Mouse (Mus musculus): Measurements from ENCODE around the gene Cox7a2. TPM values are rescaled to one million over a fixed set of nuclear protein-coding genes. Genes with fewer than 3 reads are reported as not detected.

Cox7a2 gene
- total RNA-seq, 1 experiment from 2014 or later: 164 TPM

DNA sequence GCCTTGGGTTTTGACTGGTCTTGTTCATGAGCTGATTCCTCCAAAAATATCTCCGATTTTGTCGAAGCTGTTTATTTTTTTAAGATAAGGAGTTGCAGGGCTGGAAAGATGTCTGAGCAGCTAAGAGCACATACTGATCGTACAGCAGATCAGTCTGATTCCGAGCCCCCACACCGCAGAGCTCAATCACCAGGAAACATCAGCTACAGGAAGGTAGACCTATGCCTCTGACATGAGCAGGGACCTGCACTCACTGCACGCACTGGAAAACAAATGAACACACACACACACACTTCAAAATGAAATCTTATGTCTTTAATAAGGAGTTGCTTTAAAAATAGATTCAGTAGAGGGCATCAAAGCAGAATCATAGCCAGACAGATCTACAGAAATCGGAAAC lies 9.0 kb downstream of the Cox7a2 start:
- ATAC-seq (replicated peaks; ENCODE audit: insufficient number of reproducible peaks, low FRiP score, low TSS enrichment, poor library complexity, severe bottlenecking): no peak

DNA sequence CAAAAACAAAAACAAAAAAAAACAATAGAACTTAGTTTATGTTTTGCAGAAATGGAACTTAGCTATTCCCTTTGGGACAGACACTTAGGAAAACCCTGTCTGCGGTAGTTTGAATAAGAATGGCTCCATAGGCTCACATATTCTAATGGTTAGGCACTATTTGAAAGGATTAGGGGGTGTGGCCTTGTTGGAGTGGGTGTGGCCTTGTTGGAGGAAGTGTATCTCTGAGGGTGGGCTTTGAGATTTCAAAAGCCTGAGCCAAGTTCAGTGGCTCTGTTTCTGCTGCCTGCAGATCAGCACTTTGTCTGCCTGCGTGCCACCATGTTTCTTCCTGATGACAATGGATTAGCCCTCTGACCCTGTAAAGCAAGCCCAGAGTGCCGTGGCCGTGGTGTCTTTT lies 14.6 kb downstream of the Cox7a2 start:
- ATAC-seq (replicated peaks; ENCODE audit: insufficient number of reproducible peaks, low FRiP score, low TSS enrichment, poor library complexity, severe bottlenecking): no peak

DNA sequence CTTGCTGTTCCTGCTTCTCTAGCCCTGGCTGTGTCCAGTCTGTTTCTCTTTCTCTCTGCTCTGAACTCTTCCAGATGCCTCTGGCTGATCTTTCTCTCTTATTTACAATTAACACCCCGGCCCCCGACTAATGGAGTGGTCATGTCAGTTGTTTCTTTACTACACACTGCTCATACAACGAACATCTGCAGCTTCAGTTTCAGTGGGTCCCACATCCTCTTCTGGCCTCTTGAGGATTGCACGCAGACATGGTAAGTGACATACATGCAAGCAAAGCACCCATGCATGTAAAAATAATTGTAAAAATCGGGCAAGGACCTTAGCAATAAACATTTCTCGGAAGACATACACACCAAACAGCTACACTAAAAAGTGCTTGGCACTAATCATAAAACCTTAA lies 24.1 kb downstream of the Cox7a2 start:
- ATAC-seq (replicated peaks; ENCODE audit: insufficient number of reproducible peaks, low FRiP score, low TSS enrichment, poor library complexity, severe bottlenecking): no peak

DNA sequence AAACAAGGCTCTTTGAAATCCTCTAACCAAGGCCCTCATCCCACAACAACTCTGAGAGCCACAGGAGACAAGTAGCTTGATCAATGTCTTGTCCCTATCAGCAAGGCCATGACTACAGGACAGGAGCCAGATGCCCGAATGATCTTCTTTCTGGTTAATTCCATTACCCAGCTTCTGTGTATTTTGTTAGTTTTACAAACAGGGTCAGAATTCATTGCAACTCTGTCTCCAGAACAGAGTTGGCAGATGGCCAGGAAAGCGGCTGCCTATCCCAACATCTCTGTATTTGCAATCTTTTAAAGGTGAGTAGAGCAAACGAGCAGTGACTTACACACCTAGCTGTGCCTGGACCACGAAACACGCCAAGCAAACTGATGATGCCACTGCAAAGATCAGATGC lies 29.4 kb downstream of the Cox7a2 start:
- ATAC-seq (replicated peaks; ENCODE audit: insufficient number of reproducible peaks, low FRiP score, low TSS enrichment, poor library complexity, severe bottlenecking): no peak

DNA sequence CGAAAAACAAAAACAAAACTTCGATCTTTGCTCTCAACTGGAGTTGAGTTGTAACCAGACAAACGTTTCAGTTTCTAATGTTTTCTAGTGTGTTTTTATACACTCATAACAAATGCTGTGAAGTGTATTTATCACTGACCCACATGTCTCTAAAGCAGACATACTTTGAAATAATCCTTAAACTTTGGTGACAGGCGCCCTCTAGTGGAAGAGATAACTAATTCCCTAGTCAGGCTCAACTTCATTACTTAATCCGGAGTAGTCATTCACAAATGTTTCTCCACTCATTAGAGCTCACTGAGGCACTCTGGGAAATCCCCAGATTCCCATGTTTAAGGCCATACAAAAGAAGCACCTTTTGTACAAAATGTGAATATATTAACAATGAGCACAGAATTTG lies 36.6 kb downstream of the Cox7a2 start:
- ATAC-seq (replicated peaks; ENCODE audit: insufficient number of reproducible peaks, low FRiP score, low TSS enrichment, poor library complexity, severe bottlenecking): no peak

DNA sequence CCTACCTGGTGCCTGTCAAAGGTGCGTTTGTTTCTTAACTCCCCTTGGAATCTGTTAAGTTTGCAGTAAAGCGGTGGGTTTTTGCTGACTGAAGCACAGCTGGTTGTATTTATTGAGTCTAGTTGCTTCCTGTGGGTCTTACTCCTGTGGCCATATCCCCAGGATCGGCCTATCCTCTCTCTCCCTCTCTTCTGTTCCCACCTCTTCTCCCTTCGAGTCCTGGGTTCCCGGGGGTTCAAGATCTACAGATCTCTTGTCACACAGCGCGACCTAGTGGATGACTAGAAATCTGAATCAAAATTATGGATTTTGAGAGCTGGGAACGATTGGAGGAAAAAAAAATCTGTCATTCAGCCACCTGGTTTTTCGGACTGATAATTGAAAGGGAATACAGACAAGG lies 38.6 kb downstream of the Cox7a2 start:
- no peak for ATAC-seq (replicated peaks; ENCODE audit: insufficient number of reproducible peaks, low FRiP score, low TSS enrichment, poor library complexity, severe bottlenecking)

DNA sequence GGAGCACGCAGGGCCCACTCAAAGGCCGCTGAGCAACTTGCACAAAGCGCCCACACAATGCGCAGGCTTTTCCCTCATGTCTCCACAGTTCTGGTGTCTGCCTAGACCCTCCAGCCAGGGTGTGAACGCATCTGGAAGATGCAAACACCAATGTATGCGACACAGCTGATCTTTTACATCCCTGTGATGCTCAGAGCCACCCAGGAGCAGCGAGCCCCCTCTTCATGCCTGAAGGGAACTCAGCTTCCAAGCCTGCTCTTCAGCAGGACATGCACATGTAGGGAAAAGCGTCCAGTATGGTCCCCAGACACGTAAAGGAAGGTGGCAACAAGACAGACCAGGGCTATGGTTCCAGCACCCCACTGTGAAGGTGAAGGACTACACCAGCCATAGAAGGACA lies 39.5 kb downstream of the Cox7a2 start:
- no peak for ATAC-seq (replicated peaks; ENCODE audit: insufficient number of reproducible peaks, low FRiP score, low TSS enrichment, poor library complexity, severe bottlenecking)

DNA sequence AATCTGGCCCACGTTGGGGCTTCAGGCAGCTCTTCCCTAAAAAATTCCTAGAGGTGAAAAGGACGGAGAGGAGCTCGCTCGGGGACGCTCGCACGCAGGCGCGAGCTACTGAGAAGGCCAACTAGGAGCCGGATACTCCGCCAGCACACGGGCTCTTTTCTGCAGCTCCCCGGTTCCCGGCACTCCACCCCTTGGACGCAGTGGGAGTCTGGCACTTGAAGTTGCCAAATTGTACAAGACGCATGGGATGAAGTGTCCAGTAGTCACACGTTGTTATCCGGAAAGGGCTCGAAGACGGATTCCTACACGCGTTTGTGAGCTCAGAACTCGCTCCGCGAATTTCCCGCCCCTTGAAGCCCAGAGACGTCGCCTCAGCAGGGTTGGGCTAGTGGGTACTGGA lies 40.2 kb downstream of the Cox7a2 start:
- ATAC-seq (replicated peaks; ENCODE audit: insufficient number of reproducible peaks, low FRiP score, low TSS enrichment, poor library complexity, severe bottlenecking): no peak

DNA sequence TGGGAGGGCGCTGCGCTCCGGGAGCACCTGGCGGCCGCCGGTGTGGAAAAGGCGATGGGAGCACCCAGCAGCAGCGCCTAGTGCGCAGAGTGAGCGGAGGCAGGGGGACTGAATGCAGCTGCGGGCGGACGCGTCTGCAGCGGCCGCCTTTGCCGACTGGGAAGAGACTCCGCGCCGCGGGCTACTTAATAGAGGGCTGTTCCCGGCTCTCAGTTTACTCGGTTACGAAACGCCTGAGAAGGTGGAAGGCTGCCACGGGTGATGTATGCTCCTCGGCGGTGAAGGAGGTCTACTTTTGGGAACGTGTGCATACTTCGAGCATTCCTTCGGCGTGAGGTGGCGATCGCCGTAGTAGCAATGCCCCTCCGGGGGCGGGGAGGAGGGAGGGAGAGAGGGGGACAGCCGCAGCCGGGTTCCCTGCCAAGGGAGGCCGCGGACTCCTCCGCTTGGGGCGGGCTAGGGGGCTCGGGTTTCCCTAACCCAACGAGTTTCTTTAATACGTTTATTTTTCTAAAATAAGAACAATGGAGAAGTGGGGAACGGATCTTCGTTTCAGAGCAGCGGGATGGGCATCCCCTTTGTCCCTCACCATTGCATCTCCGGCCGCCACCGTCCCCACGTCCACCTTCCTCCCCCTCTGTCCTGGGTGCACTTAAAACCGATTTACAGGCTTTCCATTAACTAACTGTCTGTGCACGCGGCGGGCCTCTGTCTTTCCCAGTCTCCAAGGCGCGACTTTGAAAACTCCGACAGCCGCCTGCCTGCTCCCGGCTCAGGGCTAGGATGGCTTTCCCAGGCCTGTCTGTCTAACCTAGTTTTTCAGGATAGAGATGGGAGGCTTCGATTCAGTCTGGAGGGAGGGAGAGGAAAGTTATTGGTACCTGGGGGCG lies 41.0 kb downstream of the Cox7a2 start, which contains the start of gene Col12a1:
Gene Col12a1, minus strand, starts transcription at position 351 of the 890 bp plus-strand sequence.
- ATAC-seq (replicated peaks; ENCODE audit: insufficient number of reproducible peaks, low FRiP score, low TSS enrichment, poor library complexity, severe bottlenecking): no peak

DNA sequence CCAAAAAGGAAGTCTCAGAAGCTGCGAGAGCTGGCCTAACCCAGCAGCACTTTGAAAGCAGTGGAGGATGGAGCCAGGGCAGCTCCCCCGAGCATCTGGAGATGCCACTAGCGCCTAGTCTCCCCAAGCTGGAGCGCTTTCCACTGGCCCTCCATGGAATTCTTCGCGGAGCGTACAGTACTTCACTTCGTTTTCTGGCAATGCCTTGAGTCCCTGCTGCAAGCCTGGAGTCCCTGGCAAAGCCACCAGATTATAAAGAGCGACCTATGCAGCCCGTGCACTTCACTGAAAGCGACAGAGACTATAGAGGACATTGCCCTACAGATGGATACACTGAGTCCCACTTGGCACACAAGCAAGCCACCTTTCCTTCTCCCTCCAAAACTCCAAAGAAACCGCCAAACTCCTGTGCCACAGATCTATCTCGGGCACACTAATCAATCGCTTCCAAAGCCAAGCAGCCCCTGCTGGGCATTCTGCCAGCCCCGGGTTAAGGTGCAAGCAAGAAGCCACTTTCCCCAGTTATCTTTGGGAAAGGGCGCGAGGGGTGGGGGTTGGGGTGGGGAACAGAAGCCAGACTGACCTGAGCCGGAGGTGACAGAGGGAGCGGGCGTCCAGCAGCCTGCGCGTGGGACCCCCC lies 41.7 kb downstream of the Cox7a2 start:
- no peak for ATAC-seq (replicated peaks; ENCODE audit: insufficient number of reproducible peaks, low FRiP score, low TSS enrichment, poor library complexity, severe bottlenecking)

DNA sequence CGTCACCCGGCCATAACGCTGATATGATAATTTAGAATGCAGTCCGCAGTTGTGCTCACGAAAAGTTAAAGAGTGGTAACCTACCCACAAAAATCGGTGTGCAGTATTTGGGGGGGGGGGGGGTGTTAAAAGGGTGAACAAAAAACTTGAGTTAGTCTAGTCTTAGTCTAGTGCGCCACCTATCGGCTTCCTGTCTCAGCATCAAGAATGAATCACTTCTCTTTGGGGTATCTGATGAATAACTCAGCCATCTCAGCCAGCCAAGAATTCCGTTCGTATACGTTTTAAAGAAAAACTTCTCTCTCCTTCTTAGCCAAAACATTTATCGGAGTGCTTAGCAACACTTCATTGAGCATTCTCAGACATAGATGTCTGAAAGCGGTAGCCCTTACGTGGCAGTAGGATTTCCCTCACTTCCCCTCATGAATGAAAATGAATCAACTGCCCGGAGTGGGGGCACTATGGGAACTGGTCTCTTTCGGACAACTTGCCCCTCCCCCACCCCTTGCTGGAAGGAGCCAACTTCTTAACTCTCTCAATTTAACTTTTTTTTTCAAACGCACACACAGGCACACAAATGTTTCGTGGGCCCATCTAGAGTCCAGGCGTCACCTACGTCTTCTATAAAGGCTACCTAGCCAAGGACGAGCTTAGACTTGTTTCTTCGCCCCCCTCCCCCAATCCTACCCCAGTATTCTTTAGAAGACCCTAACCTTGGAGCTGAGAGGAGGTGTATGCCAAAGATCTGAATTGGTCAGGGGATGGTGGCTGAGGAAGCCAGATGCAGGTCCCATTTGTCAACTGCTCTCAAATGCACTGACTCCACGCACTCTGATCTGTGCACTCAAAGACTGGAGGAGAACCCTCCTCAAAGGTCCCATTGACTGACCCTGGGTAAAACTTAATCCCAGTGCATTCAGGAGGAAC lies 42.5 kb downstream of the Cox7a2 start:
- no peak for ATAC-seq (replicated peaks; ENCODE audit: insufficient number of reproducible peaks, low FRiP score, low TSS enrichment, poor library complexity, severe bottlenecking)

DNA sequence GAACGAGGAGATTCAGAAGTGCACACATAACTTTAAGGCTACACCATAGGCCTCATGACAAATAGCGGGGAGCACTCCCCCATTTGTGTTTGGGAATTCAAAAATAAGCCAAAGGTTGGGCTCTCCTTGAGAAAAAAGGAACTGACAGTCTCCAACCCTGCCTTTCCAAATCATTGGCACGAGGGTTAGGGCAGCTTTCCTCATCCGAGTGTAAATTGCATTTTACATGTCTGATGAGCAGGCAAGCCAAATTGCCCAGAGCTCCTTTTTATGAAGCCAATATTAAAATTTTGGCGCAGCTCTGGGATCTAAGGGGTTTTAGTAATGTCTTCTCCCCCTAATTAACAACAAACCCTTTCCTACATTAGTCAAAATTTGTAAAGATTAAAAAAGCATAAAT lies 43.2 kb downstream of the Cox7a2 start:
- ATAC-seq (replicated peaks; ENCODE audit: insufficient number of reproducible peaks, low FRiP score, low TSS enrichment, poor library complexity, severe bottlenecking): no peak

DNA sequence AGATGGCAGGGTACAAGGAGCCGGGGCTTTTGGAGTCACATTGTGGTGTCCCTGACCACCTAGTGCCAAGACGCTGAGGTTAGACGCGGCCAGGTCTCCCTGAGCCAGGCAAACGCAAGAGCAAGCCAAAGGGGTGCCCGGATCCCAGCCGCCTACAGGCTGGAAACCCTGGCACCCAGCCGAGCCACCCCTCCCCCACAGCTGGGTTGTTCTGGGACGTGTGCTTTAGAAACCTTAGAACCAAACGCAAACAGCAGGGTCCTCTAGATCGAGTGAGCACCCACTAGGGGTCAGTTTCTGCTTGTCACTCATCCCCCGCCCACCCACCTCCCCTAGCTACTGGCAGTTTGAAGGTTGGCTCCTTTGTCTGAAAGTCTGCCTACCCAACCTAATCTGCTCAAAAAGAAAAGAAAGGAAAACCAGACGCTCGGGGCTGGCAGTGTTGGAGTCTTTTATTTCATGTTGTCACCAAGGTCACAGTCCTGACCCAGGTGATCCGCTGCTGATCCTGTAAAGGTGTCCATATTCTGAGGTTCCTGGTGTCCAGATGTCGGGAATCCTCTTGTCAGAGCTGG lies 45.1 kb downstream of the Cox7a2 start:
- ATAC-seq (replicated peaks; ENCODE audit: insufficient number of reproducible peaks, low FRiP score, low TSS enrichment, poor library complexity, severe bottlenecking): no peak

Other genes starting within 250 kb of the Cox7a2 start
- gene Col12a1, start 41.0 kb downstream of the Cox7a2 start, total RNA-seq (2017): 0.29 TPM in 1 of 3 replicates, not detected in the others
- 145 to 184 TPM (median 151 TPM) in 3 replicates for gene Tmem30a, start 33.6 kb upstream of the Cox7a2 start, total RNA-seq (2017)